Mouse (Mus musculus): ENCODE results near the gene Ip6k3. TPM values are rescaled to one million over a fixed set of nuclear protein-coding genes. Genes with fewer than 3 reads are reported as not detected.

Ip6k3 gene
- polyA plus RNA-seq, 1 experiment from 2014 or later, result 0.11 TPM

DNA sequence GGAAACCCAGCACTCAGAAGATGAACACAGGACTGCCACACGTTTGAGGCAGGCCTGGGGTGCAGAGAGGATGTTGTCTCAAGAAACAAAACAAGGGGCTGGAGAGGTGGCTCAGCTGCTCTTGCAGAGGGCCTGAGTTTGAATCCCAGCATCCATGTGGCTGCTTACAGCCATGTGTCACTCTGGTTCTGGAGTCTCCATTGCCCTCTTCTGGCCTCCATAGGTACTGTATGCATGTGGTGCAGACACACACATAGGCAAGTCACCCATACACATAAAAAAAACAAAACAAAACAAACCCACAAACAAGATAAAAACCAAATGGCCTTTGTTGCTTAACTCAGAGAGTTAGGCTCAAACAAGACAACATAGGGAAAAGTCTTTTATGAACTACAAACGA lies 34.4 kb upstream of the Ip6k3 start:
- H3K4me3 ChIP-seq (ENCODE audit: low read depth, low read length), result no peak overlapping the region
- 87% methylated on average over 2 of the region's 2 CpGs for WGBS
- H3K4me2 ChIP-seq, result no peak overlapping the region
- H3K4me1 ChIP-seq (replicated peaks; ENCODE audit: control insufficient read depth, insufficient read depth, low read length), result peaks cover 14% of the 10 kb centered on the region
- DNase-seq (ENCODE audit: low spot score) (no peak), ATAC-seq (replicated peaks; ENCODE audit: low FRiP score) (no peak)
- no peak overlapping the region for H3K27ac ChIP-seq (ENCODE audit: low read depth, low read length)
- H3K27me3 ChIP-seq (replicated peaks; ENCODE audit: control insufficient read depth, insufficient read depth, low read length), result no peaks in the 10 kb centered on the region
- no peak overlapping the region for H3K9ac ChIP-seq (ENCODE audit: low read depth, low read length)
- H3K36me3 ChIP-seq (ENCODE audit: control insufficient read depth, insufficient read depth, low read length), result peaks cover 29% of the 10 kb centered on the region
- H3K9me3 ChIP-seq (ENCODE audit: control insufficient read depth, low read length), result 0 out of 2 replicates have a peak, but pooled peaks cover 2% of the 10 kb centered on the region

DNA sequence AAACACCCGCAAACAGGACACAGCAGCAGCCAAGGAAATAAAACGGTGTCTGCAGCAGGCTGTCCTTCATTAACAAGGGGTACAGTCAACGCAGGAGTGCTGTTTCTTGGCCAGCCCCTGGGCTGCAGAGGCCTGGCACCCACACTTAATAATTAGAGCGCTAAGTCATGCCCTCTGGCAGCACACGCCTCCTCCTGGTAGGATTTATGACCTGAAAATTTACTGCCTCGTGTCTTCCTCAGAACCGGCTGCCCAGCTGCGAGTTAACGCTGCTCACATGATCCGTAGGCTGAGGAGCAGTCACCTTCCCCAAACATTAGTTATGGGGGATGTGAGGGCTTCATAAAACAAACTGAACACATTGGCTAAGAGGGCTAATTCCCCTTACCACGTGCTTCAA lies 33.2 kb upstream of the Ip6k3 start:
- peaks cover 35% of the 10 kb centered on the region for H3K36me3 ChIP-seq (ENCODE audit: control insufficient read depth, insufficient read depth, low read length)
- no peak overlapping the region for H3K9ac ChIP-seq (ENCODE audit: low read depth, low read length)
- DNase-seq (ENCODE audit: low spot score), result no peak
- H3K27ac ChIP-seq (ENCODE audit: low read depth, low read length), result no peak overlapping the region
- H3K4me1 ChIP-seq (replicated peaks; ENCODE audit: control insufficient read depth, insufficient read depth, low read length), result peaks cover 10% of the 10 kb centered on the region
- H3K27me3 ChIP-seq (replicated peaks; ENCODE audit: control insufficient read depth, insufficient read depth, low read length), result no peaks in the 10 kb centered on the region
- H3K9me3 ChIP-seq (ENCODE audit: control insufficient read depth, low read length), result 0 out of 2 replicates have a peak, but pooled peaks cover 2% of the 10 kb centered on the region
- H3K4me3 ChIP-seq (ENCODE audit: low read depth, low read length), result no peak overlapping the region
- H3K4me2 ChIP-seq, result no peak overlapping the region
- no peak for ATAC-seq (replicated peaks; ENCODE audit: low FRiP score)
- 72% methylated on average over 11 of the region's 11 CpGs for WGBS

DNA sequence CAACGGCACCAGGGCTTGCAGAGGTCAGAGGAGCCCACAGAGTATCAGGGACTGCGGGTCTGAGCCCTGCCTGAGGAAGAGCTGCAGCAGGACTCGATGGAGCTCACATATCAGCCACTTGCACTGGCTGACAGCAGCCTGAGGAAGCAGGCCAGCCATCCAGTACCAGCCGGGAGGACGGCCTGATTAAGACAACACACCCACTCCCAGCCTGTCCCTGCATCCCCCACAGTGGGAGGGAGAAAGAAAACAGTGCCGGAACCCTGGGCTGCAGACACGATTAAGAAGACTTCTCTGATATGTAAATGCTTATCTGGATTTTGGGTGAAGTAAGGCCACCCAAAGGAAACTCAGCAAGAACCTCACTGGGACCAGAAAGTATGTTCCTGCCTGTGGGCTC lies 32.3 kb upstream of the Ip6k3 start:
- DNase-seq (ENCODE audit: low spot score) (no peak), ATAC-seq (replicated peaks; ENCODE audit: low FRiP score) (no peak)
- Histone ChIP-seq H3K27me3 (replicated peaks; ENCODE audit: control insufficient read depth, insufficient read depth, low read length) (no peaks in the 10 kb centered on the region), H3K4me2 (no peak overlapping the region), H3K9me3 (ENCODE audit: control insufficient read depth, low read length) (0 out of 2 replicates have a peak, but pooled peaks cover 2% of the 10 kb centered on the region), H3K4me3 (ENCODE audit: low read depth, low read length) (no peak overlapping the region), H3K27ac (ENCODE audit: low read depth, low read length) (no peak overlapping the region), H3K4me1 (replicated peaks; ENCODE audit: control insufficient read depth, insufficient read depth, low read length) (peaks cover 18% of the 10 kb centered on the region), H3K36me3 (ENCODE audit: control insufficient read depth, insufficient read depth, low read length) (peaks cover 42% of the 10 kb centered on the region), H3K9ac (ENCODE audit: low read depth, low read length) (no peak overlapping the region)
- WGBS, result 47% methylated on average over 7 of the region's 7 CpGs

DNA sequence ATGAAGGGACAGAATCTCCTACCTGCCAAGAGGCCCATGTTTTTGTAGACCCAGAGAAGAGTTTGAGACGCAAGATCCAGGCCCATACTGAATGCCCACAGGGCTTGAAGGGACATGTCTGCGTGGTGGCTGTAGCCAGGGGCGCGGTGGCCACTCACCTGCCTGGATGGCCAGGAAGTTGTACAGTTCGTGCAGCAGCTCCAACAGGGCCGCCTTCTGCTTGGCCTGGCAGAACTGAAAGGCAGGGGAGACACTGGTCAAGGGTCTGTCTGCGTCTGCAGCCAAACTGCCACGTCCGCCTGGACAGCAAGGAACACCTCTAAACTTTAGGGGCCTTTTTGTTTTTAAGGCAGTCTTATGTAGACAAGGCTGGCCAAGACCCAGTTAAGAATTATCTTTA lies 31.6 kb upstream of the Ip6k3 start:
- ATAC-seq (replicated peaks; ENCODE audit: low FRiP score) (no peak), DNase-seq (ENCODE audit: low spot score) (no peak)
- no peak overlapping the region for H3K4me2 ChIP-seq
- 0 out of 2 replicates have a peak, but pooled peaks cover 2% of the 10 kb centered on the region for H3K9me3 ChIP-seq (ENCODE audit: control insufficient read depth, low read length)
- H3K36me3 ChIP-seq (ENCODE audit: control insufficient read depth, insufficient read depth, low read length), result peaks cover 46% of the 10 kb centered on the region
- no peak overlapping the region for H3K27ac ChIP-seq (ENCODE audit: low read depth, low read length)
- H3K4me3 ChIP-seq (ENCODE audit: low read depth, low read length), result no peak overlapping the region
- 92% methylated on average over 9 of the region's 9 CpGs for WGBS
- peaks cover 24% of the 10 kb centered on the region for H3K4me1 ChIP-seq (replicated peaks; ENCODE audit: control insufficient read depth, insufficient read depth, low read length)
- H3K27me3 ChIP-seq (replicated peaks; ENCODE audit: control insufficient read depth, insufficient read depth, low read length), result no peaks in the 10 kb centered on the region
- no peak overlapping the region for H3K9ac ChIP-seq (ENCODE audit: low read depth, low read length)

DNA sequence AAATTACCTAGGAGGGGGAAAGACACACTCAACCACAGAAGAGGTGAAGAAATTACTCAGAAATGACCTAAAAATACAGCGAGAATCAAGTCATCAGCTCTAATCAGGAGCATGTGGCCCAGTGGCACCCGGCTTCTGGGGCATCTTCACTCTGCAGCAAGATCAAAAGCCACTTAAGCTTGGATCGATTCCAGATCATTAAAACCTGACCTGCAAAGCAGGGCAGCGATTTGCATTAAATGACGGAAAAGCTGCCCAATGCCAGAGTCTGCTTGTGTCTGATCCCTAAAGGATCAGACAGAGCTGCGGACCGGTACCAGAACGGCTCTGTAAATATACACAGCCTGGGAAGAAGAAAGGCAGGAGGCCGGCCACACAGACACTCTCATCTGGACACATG lies 28.6 kb upstream of the Ip6k3 start:
- no peak overlapping the region for H3K4me3 ChIP-seq (ENCODE audit: low read depth, low read length)
- no peak overlapping the region for H3K4me2 ChIP-seq
- no peaks in the 10 kb centered on the region for H3K27me3 ChIP-seq (replicated peaks; ENCODE audit: control insufficient read depth, insufficient read depth, low read length)
- DNase-seq (ENCODE audit: low spot score) (no peak), ATAC-seq (replicated peaks; ENCODE audit: low FRiP score) (no peak)
- H3K9ac ChIP-seq (ENCODE audit: low read depth, low read length), result no peak overlapping the region
- 0 out of 2 replicates have a peak overlapping the region, but pooled peaks have one; percentile 34 for H3K27ac ChIP-seq (ENCODE audit: low read depth, low read length)
- no peaks in the 10 kb centered on the region for H3K9me3 ChIP-seq (ENCODE audit: control insufficient read depth, low read length)
- WGBS, result 85% methylated on average over 9 of the region's 9 CpGs
- peaks cover 23% of the 10 kb centered on the region for H3K4me1 ChIP-seq (replicated peaks; ENCODE audit: control insufficient read depth, insufficient read depth, low read length)
- peaks cover 44% of the 10 kb centered on the region for H3K36me3 ChIP-seq (ENCODE audit: control insufficient read depth, insufficient read depth, low read length)

DNA sequence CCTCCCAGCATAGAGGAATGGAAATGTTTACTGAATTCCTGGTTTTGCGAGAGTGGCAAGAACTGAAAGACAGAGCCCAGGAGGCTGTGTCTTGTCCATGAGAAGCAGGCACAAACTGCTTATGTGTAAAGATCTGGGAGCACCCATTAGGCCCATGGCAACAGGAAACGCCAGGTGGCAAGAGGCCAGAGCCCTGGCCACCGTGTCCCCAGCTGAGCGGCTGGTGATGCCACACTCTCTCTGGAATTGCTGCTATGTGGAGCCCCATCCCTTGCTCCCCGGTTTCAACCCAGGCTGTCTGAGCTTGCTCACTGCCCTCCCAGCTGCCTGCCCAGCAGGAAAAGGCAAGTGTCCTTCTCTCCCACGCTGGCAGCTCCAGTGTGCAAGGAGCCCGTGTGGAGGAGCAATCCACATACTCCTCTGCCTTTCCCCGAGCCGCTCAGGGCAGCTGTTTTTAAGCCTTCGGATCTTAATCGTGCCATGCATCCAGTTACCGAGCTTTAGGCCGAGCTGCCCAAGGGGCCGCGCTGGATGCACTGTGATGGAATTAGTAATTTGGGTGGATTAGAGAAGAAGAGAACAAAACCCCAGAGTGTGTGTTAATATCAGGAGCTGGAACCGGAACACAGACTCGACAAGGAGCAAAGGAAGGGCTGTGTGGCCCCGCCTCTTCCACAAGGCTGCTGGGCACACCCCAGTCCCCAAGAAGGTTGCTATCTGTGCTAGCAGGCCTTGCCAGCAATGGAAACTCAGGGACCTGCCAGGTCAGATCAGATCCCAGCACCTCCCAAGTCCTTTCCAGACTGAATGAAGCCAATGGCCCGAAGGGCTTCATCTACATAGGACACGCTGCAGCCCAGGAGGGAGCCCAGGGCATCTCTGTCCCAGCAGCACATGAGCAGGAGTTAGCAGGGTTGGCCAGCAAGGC lies 26.9 kb upstream of the Ip6k3 start:
- Histone ChIP-seq H3K4me2 (0 out of 2 replicates have a peak overlapping the region, but pooled peaks have one; percentile 25), H3K27ac (ENCODE audit: low read depth, low read length) (peak overlapping the region; percentile 63), H3K4me1 (replicated peaks; ENCODE audit: control insufficient read depth, insufficient read depth, low read length) (peaks cover 17% of the 10 kb centered on the region), H3K9ac (ENCODE audit: low read depth, low read length) (0 out of 2 replicates have a peak overlapping the region, but pooled peaks have one; percentile 28), H3K4me3 (ENCODE audit: low read depth, low read length) (no peak overlapping the region), H3K9me3 (ENCODE audit: control insufficient read depth, low read length) (no peaks in the 10 kb centered on the region), H3K27me3 (replicated peaks; ENCODE audit: control insufficient read depth, insufficient read depth, low read length) (no peaks in the 10 kb centered on the region), H3K36me3 (ENCODE audit: control insufficient read depth, insufficient read depth, low read length) (peaks cover 49% of the 10 kb centered on the region)
- ATAC-seq (replicated peaks; ENCODE audit: low FRiP score), result peak; percentile 90
- 76% methylated on average over 20 of the region's 20 CpGs for WGBS
- no peak for DNase-seq (ENCODE audit: low spot score)

DNA sequence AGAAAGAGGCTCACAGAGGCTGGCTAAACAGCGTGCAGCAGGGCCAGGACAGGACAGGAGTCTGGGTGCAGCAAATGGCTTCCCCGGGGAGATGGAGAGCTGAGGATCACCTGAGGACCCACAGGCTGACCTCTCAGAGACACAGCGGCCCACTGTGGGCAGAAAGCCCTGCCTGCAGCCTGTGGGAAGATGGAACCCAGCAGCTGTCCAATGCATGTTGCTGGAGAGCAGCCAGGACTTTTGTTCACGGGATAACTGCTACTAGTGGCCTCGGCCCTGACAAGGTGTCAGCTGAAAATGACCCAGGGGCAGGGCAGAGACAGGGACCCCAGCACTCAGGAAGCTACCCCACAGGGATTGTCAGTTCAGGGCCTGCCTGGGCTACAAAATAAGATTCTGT lies 24.2 kb upstream of the Ip6k3 start:
- no peak for DNase-seq (ENCODE audit: low spot score)
- Histone ChIP-seq H3K27ac (ENCODE audit: low read depth, low read length) (no peak overlapping the region), H3K4me3 (ENCODE audit: low read depth, low read length) (no peak overlapping the region), H3K36me3 (ENCODE audit: control insufficient read depth, insufficient read depth, low read length) (peaks cover 36% of the 10 kb centered on the region), H3K4me2 (no peak overlapping the region), H3K4me1 (replicated peaks; ENCODE audit: control insufficient read depth, insufficient read depth, low read length) (peaks cover 16% of the 10 kb centered on the region), H3K9me3 (ENCODE audit: control insufficient read depth, low read length) (no peaks in the 10 kb centered on the region), H3K27me3 (replicated peaks; ENCODE audit: control insufficient read depth, insufficient read depth, low read length) (no peaks in the 10 kb centered on the region), H3K9ac (ENCODE audit: low read depth, low read length) (no peak overlapping the region)
- ATAC-seq (replicated peaks; ENCODE audit: low FRiP score), result no peak
- 85% methylated on average over 5 of the region's 5 CpGs for WGBS

DNA sequence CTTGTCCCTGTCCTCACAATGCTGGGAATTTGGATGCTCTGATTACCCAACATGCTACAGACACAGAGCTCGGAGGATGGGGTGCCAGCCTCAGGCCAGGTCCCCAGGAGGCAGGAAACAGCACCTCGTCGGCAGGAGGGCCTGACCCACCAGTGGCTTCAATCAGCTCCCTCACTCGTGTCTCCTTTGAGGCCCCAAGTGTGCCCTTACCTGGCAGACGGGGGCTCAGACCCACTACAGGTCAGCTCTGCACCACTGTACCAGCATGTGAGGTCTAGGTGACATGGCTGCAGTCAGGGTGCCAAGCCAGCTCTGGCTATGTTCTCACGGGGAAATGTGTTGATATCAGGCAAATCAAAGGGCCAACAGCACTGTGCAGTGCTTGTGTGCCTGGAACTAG lies 23.6 kb upstream of the Ip6k3 start:
- WGBS, result 86% methylated on average over 6 of the region's 6 CpGs
- Histone ChIP-seq H3K4me2 (no peak overlapping the region), H3K4me3 (ENCODE audit: low read depth, low read length) (no peak overlapping the region), H3K9me3 (ENCODE audit: control insufficient read depth, low read length) (no peaks in the 10 kb centered on the region), H3K27me3 (replicated peaks; ENCODE audit: control insufficient read depth, insufficient read depth, low read length) (no peaks in the 10 kb centered on the region), H3K36me3 (ENCODE audit: control insufficient read depth, insufficient read depth, low read length) (peaks cover 33% of the 10 kb centered on the region), H3K4me1 (replicated peaks; ENCODE audit: control insufficient read depth, insufficient read depth, low read length) (peaks cover 16% of the 10 kb centered on the region), H3K27ac (ENCODE audit: low read depth, low read length) (no peak overlapping the region), H3K9ac (ENCODE audit: low read depth, low read length) (no peak overlapping the region)
- no peak for DNase-seq (ENCODE audit: low spot score)
- no peak for ATAC-seq (replicated peaks; ENCODE audit: low FRiP score)

Data from liver, embryonic 11.5 days (tissue).